Mouse (Mus musculus) liver, embryonic 14.5 days (tissue): ENCODE measurements around the gene Slc5a12.

Experiments used
- CTCF ChIP-seq: IDR thresholded peaks from 2 replicates; pipeline ENCODE4 v1.5.1; 2016; ENCODE audit warnings: antibody characterized with exemption, low read depth, control low read depth
- EP300 ChIP-seq: IDR thresholded peaks from 2 replicates; pipeline ENCODE4 v1.6.1; 2016; ENCODE audit warnings: antibody characterized with exemption, low read depth

GRCm38 (mm10) chr2:110644358-110644757 lies 47.3 kb downstream of the Slc5a12 start:
- TF ChIP-seq CTCF (no peak), EP300 (no peak)
